Mouse (Mus musculus): ENCODE data around the gene Rims3.

Rims3 gene

GRCm38 (mm10) chr4:120849451-120849850 lies 5.2 kb upstream of the Rims3 start:
- no peak for DNase-seq (ENCODE audit: low read depth in 2 of 2, low spot score in 2 of 2)

GRCm38 (mm10) chr4:120850946-120851345 lies 3.7 kb upstream of the Rims3 start:
- DNase-seq (ENCODE audit: low read depth in 2 of 2, low spot score in 2 of 2) = peak; percentile 67 to 74

- DNase-seq (ENCODE audit: low read depth in 2 of 2, low spot score in 2 of 2) = no peak
These were observed 894 bp downstream of the Rims3 start for GRCm38 (mm10) chr4:120855360-120856060.

- no peak for DNase-seq (ENCODE audit: low read depth in 2 of 2, low spot score in 2 of 2)
These were observed 1.8 kb downstream of the Rims3 start for GRCm38 (mm10) chr4:120856376-120856775.

- no peak for DNase-seq (ENCODE audit: low read depth in 2 of 2, low spot score in 2 of 2)
These were observed 5.2 kb downstream of the Rims3 start for GRCm38 (mm10) chr4:120859865-120860264.

- DNase-seq (ENCODE audit: low read depth in 2 of 2, low spot score in 2 of 2) = no peak
These were observed 11.6 kb downstream of the Rims3 start for GRCm38 (mm10) chr4:120866211-120866610.

- no peak for DNase-seq (ENCODE audit: low read depth in 2 of 2, low spot score in 2 of 2)
These were observed 13.6 kb downstream of the Rims3 start for GRCm38 (mm10) chr4:120868246-120868645.

GRCm38 (mm10) chr4:120868988-120869387 lies 14.4 kb downstream of the Rims3 start:
- DNase-seq (ENCODE audit: low read depth in 2 of 2, low spot score in 2 of 2) = no peak

GRCm38 (mm10) chr4:120870262-120870748 lies 15.7 kb downstream of the Rims3 start:
- DNase-seq (ENCODE audit: low read depth in 2 of 2, low spot score in 2 of 2) = no peak

GRCm38 (mm10) chr4:120875961-120876360 lies 21.3 kb downstream of the Rims3 start:
- DNase-seq (ENCODE audit: low read depth in 2 of 2, low spot score in 2 of 2) = no peak

GRCm38 (mm10) chr4:120878728-120879127 lies 24.1 kb downstream of the Rims3 start:
- DNase-seq (ENCODE audit: low read depth in 2 of 2, low spot score in 2 of 2) = no peak

- no peak for DNase-seq (ENCODE audit: low read depth in 2 of 2, low spot score in 2 of 2)
These were observed 24.8 kb downstream of the Rims3 start for GRCm38 (mm10) chr4:120879386-120879785.

GRCm38 (mm10) chr4:120880731-120881432 lies 26.3 kb downstream of the Rims3 start:
- no peak for DNase-seq (ENCODE audit: low read depth in 2 of 2, low spot score in 2 of 2)

- peak in 1 of 2 experiments; percentile 8 for DNase-seq (ENCODE audit: low read depth in 2 of 2, low spot score in 2 of 2)
These were observed 27.5 kb downstream of the Rims3 start for GRCm38 (mm10) chr4:120882002-120882625.

- no peak for DNase-seq (ENCODE audit: low read depth in 2 of 2, low spot score in 2 of 2)
These were observed 30.8 kb downstream of the Rims3 start for GRCm38 (mm10) chr4:120885208-120886120.

GRCm38 (mm10) chr4:120886131-120886530 lies 31.5 kb downstream of the Rims3 start:
- DNase-seq (ENCODE audit: low read depth in 2 of 2, low spot score in 2 of 2) = no peak

GRCm38 (mm10) chr4:120886811-120887210 lies 32.2 kb downstream of the Rims3 start:
- no peak for DNase-seq (ENCODE audit: low read depth in 2 of 2, low spot score in 2 of 2)

GRCm38 (mm10) chr4:120887381-120888112 lies 32.9 kb downstream of the Rims3 start:
- DNase-seq (ENCODE audit: low read depth in 2 of 2, low spot score in 2 of 2) = peak; percentile 30 to 50

GRCm38 (mm10) chr4:120888884-120889283 lies 34.3 kb downstream of the Rims3 start:
- no peak for DNase-seq (ENCODE audit: low read depth in 2 of 2, low spot score in 2 of 2)

GRCm38 (mm10) chr4:120890754-120891440 lies 36.3 kb downstream of the Rims3 start:
- DNase-seq (ENCODE audit: low read depth in 2 of 2, low spot score in 2 of 2) = no peak

Data from CD8-positive naive resting alpha-beta T cell, adult 2 months (primary cell).